Mouse (Mus musculus) lung, embryonic 16.5 days (tissue): ENCODE data around the gene Pola2. TPM values are rescaled to one million over a fixed set of nuclear protein-coding genes. Genes with fewer than 3 reads are reported as not detected.

Experiments used
- ATAC-seq: fragments of 200-750 bp; cut with Nextera tagmentation; 2 replicates; pipeline ENCODE4 v1.8.0; 2017; ENCODE audit warnings: low read depth, mild to moderate bottlenecking, moderate library complexity
- H3K27ac ChIP-seq: fragments of 300-500 bp; sonication (generic); 2 replicates; pipeline ENCODE4 v1.5.1; 2014; ENCODE audit warnings: mild to moderate bottlenecking, control low read depth, low read length
- H3K27me3 ChIP-seq: fragments of 300-500 bp; sonication (generic); 2 replicates; pipeline ENCODE4 v1.6.1; 2014; ENCODE audit warnings: low read depth, low read length, mixed read lengths; ENCODE audit not compliant: control insufficient read depth, insufficient read depth
- H3K36me3 ChIP-seq: fragments of 300-500 bp; sonication (generic); 2 replicates; pipeline ENCODE4 v1.6.1; 2014; ENCODE audit warnings: low read length; ENCODE audit not compliant: control insufficient read depth, insufficient read depth
- H3K4me1 ChIP-seq: fragments of 300-500 bp; sonication (generic); replicated peaks from 2 replicates; pipeline ENCODE4 v1.6.1; 2014; ENCODE audit warnings: low read length, mixed read lengths; ENCODE audit not compliant: control insufficient read depth, insufficient read depth
- H3K4me2 ChIP-seq: fragments of 300-500 bp; sonication (generic); 2 replicates; pipeline ENCODE4 v1.6.1; 2014; ENCODE audit warnings: low read depth, low read length, control low read depth
- H3K4me3 ChIP-seq: fragments of 300-500 bp; sonication (generic); 2 replicates; pipeline ENCODE4 v1.5.1; 2014; ENCODE audit warnings: mild to moderate bottlenecking, low read length, control low read depth
- H3K9ac ChIP-seq: fragments of 300-500 bp; sonication (generic); 2 replicates; pipeline ENCODE4 v1.6.1; 2014; ENCODE audit warnings: low read length, control low read depth
- H3K9me3 ChIP-seq: fragments of 300-500 bp; sonication (generic); 2 replicates; pipeline ENCODE4 v1.6.1; 2016; ENCODE audit warnings: low read length; ENCODE audit not compliant: control insufficient read depth
- WGBS: fragments of 180-500 bp; shearing (Covaris S2); extraction: QIAGEN DNeasy Blood & Tissue Kit; methylation state at CpG from one replicate; pipeline ENCODE4 v1.1.7; 2014; 5-methylcytosine and 5-hydroxymethylcytosine counted together
- polyA plus RNA-seq: library from polyadenylated mRNA; unstranded; fragments of >200 nt; fragmentation: Nextera tagmentation; extraction: Ambion mirVana; gene quantifications from 2 replicates; pipeline ENCODE4 v1.2.1, GENCODE M21; 2015

Pola2 gene
- polyA plus RNA-seq, 1 experiment from 2014 or later: 70.0 TPM

DNA sequence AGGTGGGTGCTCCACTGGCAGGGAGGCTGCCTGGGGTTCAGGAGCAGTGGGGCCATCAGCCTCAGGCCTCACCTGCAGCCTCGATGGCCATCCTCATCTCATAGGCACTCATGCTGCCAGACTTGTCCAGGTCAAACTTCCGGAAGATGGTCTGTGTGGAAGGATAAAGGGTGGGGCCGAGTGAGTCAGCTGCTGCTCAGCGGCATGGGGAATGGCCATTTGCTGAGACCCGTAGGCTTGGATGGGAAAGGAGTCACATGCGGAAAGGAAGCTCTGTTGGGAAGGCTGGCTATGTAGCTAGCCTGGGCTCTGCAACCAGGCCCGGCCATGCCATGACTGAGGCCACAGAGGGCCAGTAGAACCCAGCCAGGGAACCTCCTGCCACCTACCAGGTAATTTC lies 27.5 kb upstream of the Pola2 start:
- WGBS: 79% methylated on average over 7 of the region's 7 CpGs
- no peak for ATAC-seq
- H3K4me3 ChIP-seq: no peak overlapping the region
- H3K27me3 ChIP-seq: no peaks in the 10 kb centered on the region
- no peak overlapping the region for H3K9ac ChIP-seq
- no peak overlapping the region for H3K27ac ChIP-seq
- no peaks in the 10 kb centered on the region for H3K36me3 ChIP-seq
- no peaks in the 10 kb centered on the region for H3K9me3 ChIP-seq
- peaks cover 17% of the 10 kb centered on the region for H3K4me1 ChIP-seq
- H3K4me2 ChIP-seq: no peak overlapping the region

DNA sequence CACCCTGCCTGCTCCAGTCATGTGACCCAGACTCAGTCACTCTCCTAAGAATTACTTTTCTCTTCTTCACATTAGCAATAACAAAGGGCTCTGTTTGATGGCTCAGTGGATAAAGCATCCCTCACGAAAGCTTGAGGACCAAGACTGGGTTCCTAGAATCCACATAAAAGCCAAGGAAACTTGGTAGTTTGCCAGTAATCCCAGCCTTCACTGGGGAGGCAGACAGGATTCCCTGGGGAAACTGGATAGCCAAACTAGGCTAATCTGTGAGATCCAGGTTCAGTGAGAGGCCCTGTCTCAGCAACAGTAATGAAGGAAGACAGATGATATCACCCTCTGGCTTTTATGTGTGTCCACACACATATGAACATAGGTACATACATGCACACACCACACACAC lies 26.9 kb upstream of the Pola2 start:
- ATAC-seq: no peak
- no peak overlapping the region for H3K9ac ChIP-seq
- no peaks in the 10 kb centered on the region for H3K36me3 ChIP-seq
- H3K27me3 ChIP-seq: no peaks in the 10 kb centered on the region
- H3K9me3 ChIP-seq: no peaks in the 10 kb centered on the region
- WGBS: 47% methylated on average over 1 of the region's 1 CpGs
- H3K27ac ChIP-seq: no peak overlapping the region
- no peak overlapping the region for H3K4me3 ChIP-seq
- peaks cover 17% of the 10 kb centered on the region for H3K4me1 ChIP-seq
- H3K4me2 ChIP-seq: no peak overlapping the region

DNA sequence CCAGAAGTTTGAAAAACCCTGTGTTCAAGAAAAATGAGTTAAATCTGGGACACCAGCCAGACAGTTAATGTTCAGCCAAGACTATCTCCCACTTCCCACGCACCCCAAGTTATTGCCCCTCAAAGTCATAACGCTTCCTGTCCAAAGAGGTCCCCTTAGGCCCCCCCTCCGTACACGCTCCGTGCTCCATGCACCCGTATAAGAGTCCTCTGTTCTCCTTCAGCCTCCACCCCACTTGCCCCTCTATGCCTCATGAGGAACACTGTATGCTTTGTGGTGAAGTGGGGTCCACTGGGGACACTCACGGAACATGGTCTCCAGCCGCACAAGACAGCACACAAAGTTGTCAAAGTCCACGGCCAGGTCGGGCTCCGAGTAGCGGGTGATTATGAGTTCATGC lies 26.0 kb upstream of the Pola2 start:
- H3K9ac ChIP-seq: no peak overlapping the region

DNA sequence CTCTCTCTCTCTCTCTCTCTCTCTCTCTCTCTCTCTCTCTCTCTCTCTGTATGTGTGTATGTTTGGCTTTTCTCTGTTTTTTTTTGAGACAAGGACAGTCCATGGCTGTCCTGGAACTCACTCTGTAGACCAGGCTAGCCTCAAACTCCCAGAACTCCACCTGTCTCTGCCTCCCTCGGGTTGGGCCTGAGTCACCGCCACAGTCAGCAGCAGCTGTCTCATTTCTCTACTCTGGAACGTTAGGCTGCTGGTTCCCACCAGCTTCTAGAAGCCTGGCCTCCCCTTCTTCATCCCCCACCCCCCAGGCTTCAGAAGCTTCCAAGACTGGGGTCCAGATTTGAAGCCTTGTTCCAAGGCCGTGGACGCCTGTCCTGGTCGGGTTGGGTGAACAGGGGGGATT lies 25.6 kb upstream of the Pola2 start:
- no peak for ATAC-seq
- Histone ChIP-seq H3K9me3 (no peaks in the 10 kb centered on the region), H3K4me1 (peaks cover 17% of the 10 kb centered on the region), H3K27me3 (no peaks in the 10 kb centered on the region), H3K4me2 (no peak overlapping the region), H3K27ac (no peak overlapping the region; the same call in 1 of the 2 replicates), H3K9ac (no peak overlapping the region), H3K4me3 (no peak overlapping the region), H3K36me3 (no peaks in the 10 kb centered on the region)
- 41% methylated on average over 6 of the region's 6 CpGs for WGBS

More for the DNA sequence above, 26.0 kb upstream of the Pola2 start:
- H3K36me3 ChIP-seq: no peaks in the 10 kb centered on the region
- no peaks in the 10 kb centered on the region for H3K27me3 ChIP-seq
- H3K4me1 ChIP-seq: peaks cover 17% of the 10 kb centered on the region
- no peak overlapping the region for H3K27ac ChIP-seq
- 59% methylated on average over 12 of the region's 12 CpGs for WGBS
- peak; percentile 28; the same call in 1 of the 2 replicates for ATAC-seq
- no peaks in the 10 kb centered on the region for H3K9me3 ChIP-seq
- H3K4me3 ChIP-seq: no peak overlapping the region
- H3K4me2 ChIP-seq: no peak overlapping the region

DNA sequence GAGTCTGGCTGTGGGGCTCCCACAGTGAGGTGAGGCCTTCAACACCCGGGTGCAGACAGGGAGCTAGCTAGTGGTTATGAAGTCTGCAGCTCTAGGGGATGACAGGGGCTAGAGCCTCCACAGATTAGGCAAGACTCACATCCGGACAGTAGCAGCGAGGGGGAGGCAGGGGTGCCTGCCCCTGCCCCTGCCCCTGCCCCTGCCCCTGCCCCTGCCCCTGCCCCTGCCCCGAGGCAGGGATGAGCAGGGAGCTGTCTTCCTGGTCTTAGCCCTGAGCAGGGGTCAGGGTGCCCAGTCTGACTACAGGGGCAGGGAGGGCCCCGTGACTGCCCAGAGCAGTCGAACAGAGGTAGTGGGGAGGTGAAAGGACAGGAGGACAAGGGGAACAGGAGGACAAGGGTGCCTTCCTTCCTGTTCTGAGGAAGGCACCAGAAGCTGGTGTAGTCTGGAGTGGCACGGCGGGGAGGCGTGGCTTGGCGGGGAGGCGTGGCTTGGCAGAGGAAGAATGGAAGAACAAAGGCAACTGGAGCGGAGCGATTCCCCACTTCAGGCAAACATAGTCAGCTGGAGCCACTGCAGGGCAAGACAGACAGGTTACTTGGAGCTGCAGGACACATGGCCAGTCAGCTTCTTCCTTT lies 24.9 kb upstream of the Pola2 start:
- peak overlapping the region; percentile 42; the same call in 1 of the 2 replicates for H3K27ac ChIP-seq
- peak overlapping the region; percentile 58 for H3K9ac ChIP-seq
- peak; percentile 76 for ATAC-seq
- H3K4me1 ChIP-seq: peaks cover 17% of the 10 kb centered on the region
- H3K4me2 ChIP-seq: peak overlapping the region; percentile 40
- 5% methylated on average over 13 of the region's 13 CpGs for WGBS
- no peaks in the 10 kb centered on the region for H3K27me3 ChIP-seq
- no peaks in the 10 kb centered on the region for H3K36me3 ChIP-seq
- no peaks in the 10 kb centered on the region for H3K9me3 ChIP-seq
- no peak overlapping the region for H3K4me3 ChIP-seq

DNA sequence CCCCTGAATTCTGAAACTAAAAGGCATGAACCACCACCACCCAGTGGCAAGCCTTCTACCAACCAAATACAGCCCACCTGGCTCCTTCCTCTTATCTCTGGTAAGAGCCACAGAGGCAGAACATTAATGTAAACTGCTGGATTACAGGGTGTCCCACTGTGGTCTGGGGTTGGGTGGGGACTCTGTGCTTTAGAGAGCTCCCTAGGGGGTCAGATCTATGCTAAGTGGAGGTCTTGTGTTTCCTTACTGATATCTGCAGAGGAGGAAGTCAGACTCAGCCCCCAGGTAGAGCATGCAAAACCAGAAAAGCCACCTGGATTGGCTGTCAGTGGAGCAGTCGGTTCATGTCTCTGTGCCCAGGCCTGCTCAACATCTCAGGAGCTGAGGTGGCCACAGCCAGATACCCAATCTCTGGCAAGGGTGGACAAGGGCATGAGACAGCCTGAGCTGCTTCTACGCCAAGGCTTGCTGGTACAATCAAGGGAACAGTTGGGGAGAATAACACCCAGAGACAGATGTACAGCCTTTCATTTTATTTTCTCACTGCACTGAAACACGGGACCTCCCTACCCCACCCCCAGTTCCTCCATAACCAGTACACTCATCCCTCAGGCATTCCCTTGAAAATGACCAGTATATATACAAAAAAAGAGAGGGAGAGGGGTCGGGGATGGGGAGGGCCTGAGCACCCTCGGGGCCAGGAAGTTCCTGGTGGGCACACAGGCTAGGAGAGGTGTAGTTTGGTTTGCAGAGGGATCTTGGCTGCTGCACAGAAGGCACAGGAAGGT lies 24.2 kb upstream of the Pola2 start:
- H3K4me1 ChIP-seq: peaks cover 17% of the 10 kb centered on the region
- no peak overlapping the region for H3K4me3 ChIP-seq
- no peak overlapping the region for H3K4me2 ChIP-seq
- WGBS: 41% methylated on average over 5 of the region's 5 CpGs
- no peaks in the 10 kb centered on the region for H3K27me3 ChIP-seq
- peak overlapping the region; percentile 42; the same call in 1 of the 2 replicates for H3K27ac ChIP-seq
- no peaks in the 10 kb centered on the region for H3K36me3 ChIP-seq
- no peaks in the 10 kb centered on the region for H3K9me3 ChIP-seq
- H3K9ac ChIP-seq: peak overlapping the region; percentile 58; the same call in 1 of the 2 replicates
- peak; percentile 20 for ATAC-seq

DNA sequence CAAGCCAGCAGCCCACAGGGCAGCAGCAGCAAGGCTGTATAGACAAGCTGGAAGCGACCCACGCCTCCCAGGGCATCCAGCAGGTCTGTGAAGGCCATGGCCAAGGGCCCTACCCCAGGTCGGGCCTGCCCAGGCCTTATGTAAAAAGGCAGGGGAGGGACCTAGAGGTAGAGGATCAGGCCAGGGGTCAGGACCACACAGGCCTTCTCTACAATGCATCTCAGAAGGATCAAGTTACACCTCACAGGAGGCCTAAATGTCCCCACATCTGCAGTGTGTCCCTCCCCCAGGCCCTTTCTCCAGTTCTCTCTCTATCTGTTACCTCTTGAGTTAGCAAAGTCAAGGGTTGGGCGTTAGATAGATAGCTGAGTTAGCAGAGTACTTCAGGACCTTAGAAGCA lies 22.0 kb upstream of the Pola2 start, which contains the start of gene Slc22a20:
Slc22a20 (minus strand) TSS at position 101 of the 400 bp plus-strand sequence.
- no peak for ATAC-seq
- Histone ChIP-seq H3K9me3 (no peaks in the 10 kb centered on the region), H3K36me3 (no peaks in the 10 kb centered on the region), H3K27ac (no peak within 1 kb of the TSS), H3K27me3 (no peaks in the 10 kb centered on the region), H3K9ac (no peak within 1 kb of the TSS), H3K4me1 (peaks cover 17% of the 10 kb centered on the region), H3K4me2 (no peak within 1 kb of the TSS), H3K4me3 (no peak within 1 kb of the TSS)
- 53% methylated on average over 4 of the region's 4 CpGs for WGBS

DNA sequence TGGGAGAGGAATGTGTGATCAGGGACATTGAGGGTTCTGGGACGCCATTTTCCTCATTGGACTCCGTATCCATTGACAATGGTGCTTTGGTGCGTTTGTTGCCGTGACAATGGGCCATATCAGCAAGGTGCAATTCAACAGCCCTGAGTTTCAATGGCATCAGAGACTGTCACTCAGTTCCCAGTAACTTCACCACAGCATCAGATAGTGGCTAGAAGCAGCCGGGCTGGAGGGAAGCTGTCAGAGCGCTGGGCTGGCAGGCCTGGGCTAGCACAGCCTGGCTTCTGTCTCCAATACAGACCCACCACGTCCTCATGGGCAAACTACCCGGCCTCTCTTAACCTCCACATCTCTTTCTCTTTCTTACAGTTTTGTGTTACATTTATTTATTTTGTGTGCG lies 16.5 kb upstream of the Pola2 start:
- 65% methylated on average over 9 of the region's 9 CpGs for WGBS
- H3K9ac ChIP-seq: no peak overlapping the region
- ATAC-seq: no peak

DNA sequence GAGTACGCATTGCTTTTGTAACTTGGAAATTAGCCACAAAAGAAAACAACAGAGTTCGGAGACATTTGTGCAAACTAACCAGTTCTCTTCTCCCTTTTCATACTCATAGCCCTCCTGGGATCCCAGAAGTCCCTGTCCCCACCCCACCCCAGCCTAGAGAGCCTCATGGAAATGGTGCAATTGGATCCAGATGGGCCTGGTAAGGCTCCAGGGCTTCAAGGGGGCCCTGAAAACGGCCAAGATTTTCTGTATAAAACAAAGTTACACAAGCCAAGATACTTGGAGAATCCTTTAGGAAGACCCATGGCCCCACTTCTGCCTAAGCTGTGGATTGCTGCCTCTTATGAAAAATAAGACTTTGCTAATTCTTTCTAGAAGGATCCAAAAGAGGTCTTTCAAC lies 13.7 kb upstream of the Pola2 start:
- no peaks in the 10 kb centered on the region for H3K36me3 ChIP-seq
- no peak overlapping the region for H3K4me3 ChIP-seq
- no peaks in the 10 kb centered on the region for H3K4me1 ChIP-seq
- no peak for ATAC-seq
- no peak overlapping the region for H3K27ac ChIP-seq
- 71% methylated on average over 3 of the region's 3 CpGs for WGBS
- no peaks in the 10 kb centered on the region for H3K27me3 ChIP-seq
- H3K9me3 ChIP-seq: no peaks in the 10 kb centered on the region
- no peak overlapping the region for H3K9ac ChIP-seq
- H3K4me2 ChIP-seq: no peak overlapping the region

More for the DNA sequence above, 16.5 kb upstream of the Pola2 start:
- Histone ChIP-seq H3K36me3 (no peaks in the 10 kb centered on the region), H3K9me3 (no peaks in the 10 kb centered on the region), H3K4me1 (no peaks in the 10 kb centered on the region), H3K4me3 (no peak overlapping the region), H3K27me3 (no peaks in the 10 kb centered on the region), H3K4me2 (no peak overlapping the region), H3K27ac (no peak overlapping the region)
